Mouse (Mus musculus): ENCODE data around the gene Ccdc28b.

- TF ChIP-seq EP300 (IDR thresholded peaks at IDR 0.05; ENCODE audit: low read depth): no peak
- TF ChIP-seq CTCF (IDR thresholded peaks at IDR 0.05; ENCODE audit: low read depth): no peak
Measured at GRCm38 (mm10) chr4:129582251-129582650, 41.5 kb downstream of the Ccdc28b start.

Data from heart, postnatal 0 days (tissue).